ENCODE assay signal across 8 mouse cellular contexts in the genomic region with DNA sequence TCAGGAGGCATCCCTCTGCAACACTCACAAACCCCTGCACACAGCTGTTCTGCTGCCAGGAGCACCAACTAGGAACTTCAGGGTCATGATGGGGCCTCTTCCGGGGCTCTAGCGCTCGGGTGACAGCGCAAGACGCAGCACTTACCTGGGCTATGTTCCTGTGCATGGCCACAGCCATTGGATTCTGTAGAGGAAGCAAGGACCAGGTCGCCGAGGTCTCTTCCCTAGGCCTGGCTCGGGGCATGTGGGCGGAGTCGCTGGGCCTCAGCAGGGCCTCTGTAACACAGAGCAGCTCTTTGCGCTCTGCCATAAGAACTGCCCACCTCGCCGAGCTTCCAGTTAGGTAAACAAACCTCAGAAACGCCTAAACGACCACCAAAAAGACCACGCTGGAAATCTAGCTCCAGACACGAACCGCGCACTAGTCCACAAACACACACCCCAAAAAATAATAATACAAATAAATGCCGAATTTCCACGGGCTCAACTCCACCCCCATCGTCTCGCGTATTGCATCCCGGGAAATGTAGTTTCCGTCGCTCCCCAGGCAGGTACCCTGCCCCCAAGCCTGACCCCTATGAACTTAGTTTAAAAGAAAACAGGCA. TPM values are rescaled to one million over a fixed set of nuclear protein-coding genes. Genes with fewer than 3 reads are reported as not detected.
DNase-seq lines count a peak whose midpoint lies in the region; ATAC-seq and TF ChIP-seq lines count a peak whose summit lies in the region.

Gene Zfp551, minus strand, starts transcription at position 507 of the 605 bp plus-strand sequence.

- H3K27ac ChIP-seq in CH12.LX (ENCODE audit: insufficient read depth, low read depth) = no peak within 1 kb of the TSS
- no peak within 1 kb of the TSS for H3K27ac ChIP-seq in forebrain, embryonic 13.5 days
- peak within 1 kb of the TSS; percentile 53 for H3K27ac ChIP-seq in heart, postnatal 0 days (ENCODE audit: low read depth)
- H3K27ac ChIP-seq in liver, embryonic 14.5 days = no peak within 1 kb of the TSS
- no peak within 1 kb of the TSS for H3K27ac ChIP-seq in neural tube, embryonic 12.5 days

- dilution Hi-C loops in CH12.LX (cut with MboI; ENCODE audit: extremely low pct_ligation_motif_present, extremely low pct_unique_long_range_greater_than_20kb, low sequenced_read_pairs) = no loop called here

- no peak for TF ChIP-seq EP300 in CH12.LX (IDR thresholded peaks at IDR 0.05; ENCODE audit: low read length)
- no peak for TF ChIP-seq EP300 in heart, postnatal 0 days (IDR thresholded peaks at IDR 0.05; ENCODE audit: low read depth)
- no peak for TF ChIP-seq EP300 in liver, embryonic 14.5 days (IDR thresholded peaks at IDR 0.05; ENCODE audit: low read depth)

- TF ChIP-seq CTCF in CH12.LX (conservative IDR thresholded peaks at IDR 0.05 in 1 of 2, IDR thresholded peaks at IDR 0.05 in 1 of 2; ENCODE audit: low read depth in 2 of 2, low read length in 2 of 2) = no peak
- TF ChIP-seq CTCF in heart, postnatal 0 days (IDR thresholded peaks at IDR 0.05; ENCODE audit: low read depth) = no peak
- no peak for TF ChIP-seq CTCF in liver, embryonic 14.5 days (IDR thresholded peaks at IDR 0.05; ENCODE audit: low read depth)

- DNase-seq in CH12.LX (ENCODE audit: extremely low read depth) = peak; percentile 37
- peak; percentile 37 for DNase-seq in c-Kit-positive CD71-positive TER-119-negative erythroid progenitor cells, embryonic 14.5 days (ENCODE audit: low read depth)
- peak; percentile 49 for DNase-seq in heart, postnatal 0 days (ENCODE audit: low spot score)
- DNase-seq in kidney, postnatal 36 days = peak; percentile 74 to 85
- DNase-seq in liver, embryonic 14.5 days (ENCODE audit: low read depth in 3 of 3, low spot score in 3 of 3) = peak; percentile 17 to 23 (median 23)
- DNase-seq in telencephalon, adult 2 months (ENCODE audit: low read depth, low spot score) = peak; percentile 49

- peaks cover 3% of the 10 kb centered on the region in 2 experiments; a peak in 1 of 4 replicates for H3K4me1 ChIP-seq in CH12.LX (ENCODE audit: control insufficient read depth in 1 of 2, insufficient read depth in 2 of 2)
- peaks cover 11% of the 10 kb centered on the region for H3K4me1 ChIP-seq in forebrain, embryonic 13.5 days
- peaks cover 5% of the 10 kb centered on the region for H3K4me1 ChIP-seq in heart, postnatal 0 days (ENCODE audit: control insufficient read depth, insufficient read depth)
- peaks cover 0 to 3% of the 10 kb centered on the region in 2 experiments; a peak in 1 of 4 replicates for H3K4me1 ChIP-seq in liver, embryonic 14.5 days (replicated peaks; ENCODE audit: control insufficient read depth in 2 of 2, insufficient read depth in 2 of 2, low read length in 1 of 2)
- peaks cover 6% of the 10 kb centered on the region for H3K4me1 ChIP-seq in neural tube, embryonic 12.5 days

- under 1% methylated on average over 27 of the region's 27 CpGs for WGBS in forebrain, embryonic 13.5 days
- WGBS in heart, postnatal 0 days = under 1% methylated on average over 27 of the region's 27 CpGs
- under 1% methylated on average over 27 of the region's 27 CpGs for WGBS in liver, embryonic 14.5 days (ENCODE audit: insufficient replicate concordance)
- under 1% methylated on average over 27 of the region's 27 CpGs for WGBS in neural tube, embryonic 12.5 days

- TF ChIP-seq RAD21 in CH12.LX (IDR thresholded peaks at IDR 0.05; ENCODE audit: low read depth, low read length) = no peak

- peak; percentile 93 for ATAC-seq in forebrain, embryonic 13.5 days
- peak; percentile 94 for ATAC-seq in heart, postnatal 0 days (ENCODE audit: insufficient read depth, low read depth)
- ATAC-seq in liver, embryonic 14.5 days (ENCODE audit: insufficient read depth) = peak; percentile 94
- peak; percentile 94 for ATAC-seq in neural tube, embryonic 12.5 days (ENCODE audit: low FRiP score, low read depth)

- H3K79me2 ChIP-seq in CH12.LX (replicated peaks; ENCODE audit: control insufficient read depth, extremely low read depth, insufficient read depth, poor library complexity, severe bottlenecking) = no peaks in the 10 kb centered on the region

- H3K4me2 ChIP-seq in CH12.LX (ENCODE audit: insufficient read depth, low read depth, poor library complexity, severe bottlenecking) = peak within 1 kb of the TSS; percentile 55
- peak within 1 kb of the TSS; percentile 72 for H3K4me2 ChIP-seq in forebrain, embryonic 13.5 days
- H3K4me2 ChIP-seq in heart, postnatal 0 days (ENCODE audit: low read depth, low read length) = peak within 1 kb of the TSS; percentile 79
- peak within 1 kb of the TSS; percentile 68 for H3K4me2 ChIP-seq in liver, embryonic 14.5 days (ENCODE audit: low read depth)
- peak within 1 kb of the TSS; percentile 63 for H3K4me2 ChIP-seq in neural tube, embryonic 12.5 days (replicated peaks)

- in situ Hi-C loops in CH12.LX (cut with MboI; ENCODE audit: low pct_ligation_motif_present, low pct_unique_long_range_greater_than_20kb, low sequenced_read_pairs) = no loop called here

- H3K9me3 ChIP-seq in CH12.LX (replicated peaks; ENCODE audit: low read length) = no peaks in the 10 kb centered on the region
- H3K9me3 ChIP-seq in forebrain, embryonic 13.5 days (replicated peaks) = no peaks in the 10 kb centered on the region
- H3K9me3 ChIP-seq in heart, postnatal 0 days (replicated peaks; ENCODE audit: control insufficient read depth, low read length) = no peaks in the 10 kb centered on the region
- no peaks in the 10 kb centered on the region for H3K9me3 ChIP-seq in liver, embryonic 14.5 days (ENCODE audit: control insufficient read depth, low read length)
- H3K9me3 ChIP-seq in neural tube, embryonic 12.5 days = no peaks in the 10 kb centered on the region

- peaks cover 0 to under 1% of the 10 kb centered on the region in 2 experiments for H3K36me3 ChIP-seq in CH12.LX (replicated peaks in 1 of 2; ENCODE audit: control insufficient read depth in 1 of 2, insufficient read depth in 1 of 2, low read length in 1 of 2)
- peaks cover 18% of the 10 kb centered on the region; the same call in 1 of the 2 replicates for H3K36me3 ChIP-seq in forebrain, embryonic 13.5 days (ENCODE audit: poor library complexity, severe bottlenecking)
- no peaks in the 10 kb centered on the region; the same call in 1 of the 2 replicates for H3K36me3 ChIP-seq in heart, postnatal 0 days (replicated peaks; ENCODE audit: control insufficient read depth, insufficient read depth, low read length)
- H3K36me3 ChIP-seq in liver, embryonic 14.5 days (replicated peaks; ENCODE audit: control insufficient read depth, insufficient read depth, low read depth) = no peaks in the 10 kb centered on the region
- H3K36me3 ChIP-seq in neural tube, embryonic 12.5 days = 0 out of 2 replicates have a peak, but pooled peaks cover 6% of the 10 kb centered on the region

- H3K9ac ChIP-seq in CH12.LX (ENCODE audit: insufficient read depth, low read depth) = peak within 1 kb of the TSS; percentile 47
- peak within 1 kb of the TSS; percentile 79 for H3K9ac ChIP-seq in forebrain, embryonic 13.5 days
- peak within 1 kb of the TSS; percentile 84 for H3K9ac ChIP-seq in heart, postnatal 0 days (replicated peaks; ENCODE audit: low read depth, low read length)
- peak within 1 kb of the TSS; percentile 65 for H3K9ac ChIP-seq in liver, embryonic 14.5 days (replicated peaks)
- H3K9ac ChIP-seq in neural tube, embryonic 12.5 days = peak within 1 kb of the TSS; percentile 62

- H3K27me3 ChIP-seq in CH12.LX (replicated peaks) = peaks cover 3% of the 10 kb centered on the region
- H3K27me3 ChIP-seq in forebrain, embryonic 13.5 days = no peaks in the 10 kb centered on the region
- no peaks in the 10 kb centered on the region for H3K27me3 ChIP-seq in heart, postnatal 0 days (ENCODE audit: control insufficient read depth, insufficient read depth, low read length)
- no peaks in the 10 kb centered on the region for H3K27me3 ChIP-seq in liver, embryonic 14.5 days (ENCODE audit: control insufficient read depth, insufficient read depth, low read length)
- H3K27me3 ChIP-seq in neural tube, embryonic 12.5 days (replicated peaks) = no peaks in the 10 kb centered on the region

- TF ChIP-seq POLR2A in CH12.LX (IDR thresholded peaks at IDR 0.05; ENCODE audit: low read depth, low read length) = peak; percentile 38; the same call in 1 of the 2 replicates

- H3K4me3 ChIP-seq in CH12.LX (replicated peaks in 1 of 3; ENCODE audit: low read depth in 2 of 3, low read length in 2 of 3, poor library complexity in 1 of 3) = peak within 1 kb of the TSS; percentile 54 to 59 (median 55)
- H3K4me3 ChIP-seq in forebrain, embryonic 13.5 days = peak within 1 kb of the TSS; percentile 53
- H3K4me3 ChIP-seq in heart, postnatal 0 days (ENCODE audit: low read depth, low read length) = peak within 1 kb of the TSS; percentile 74
- H3K4me3 ChIP-seq in liver, embryonic 14.5 days (ENCODE audit: insufficient read depth in 1 of 2, low read depth in 2 of 2, low read length in 2 of 2) = peak within 1 kb of the TSS; percentile 54 to 91
- H3K4me3 ChIP-seq in neural tube, embryonic 12.5 days = peak within 1 kb of the TSS; percentile 51

TF ChIP-seq in CH12.LX, 34 proteins besides CTCF, POLR2A, EP300 and RAD21 (continues in another document):
- TF ChIP-seq TBP (conservative IDR thresholded peaks at IDR 0.05; ENCODE audit: low read depth, low read length) (no peak), CHD2 (IDR thresholded peaks at IDR 0.05; ENCODE audit: low read length) (peak; percentile 76), MAX (IDR thresholded peaks at IDR 0.05; ENCODE audit: low read length) (0 out of 2 replicates have a peak, but pooled peaks have one; percentile 19), KAT2A (IDR thresholded peaks at IDR 0.05; ENCODE audit: insufficient replicate concordance, low read length) (peak; percentile 62; the same call in 1 of the 2 replicates), NRF1 (IDR thresholded peaks at IDR 0.05; ENCODE audit: low read depth, low read length) (no peak), ELF1 (IDR thresholded peaks at IDR 0.05; ENCODE audit: low read depth, low read length) (peak; percentile 27; the same call in 1 of the 2 replicates), IRF4 (IDR thresholded peaks at IDR 0.05; ENCODE audit: low read depth, low read length) (0 out of 2 replicates have a peak, but pooled peaks have one; percentile 11), ZKSCAN1 (IDR thresholded peaks at IDR 0.05; ENCODE audit: borderline replicate concordance, low read depth, low read length) (no peak), JUND (conservative IDR thresholded peaks at IDR 0.05; ENCODE audit: low read depth, low read length) (no peak)

RNA-seq across cellular contexts. Expression of gene Zfp551, which starts in this region (rescaled TPM):
- total RNA-seq in CH12.LX (2012; rRNA removed) (1.9 and 2.0 TPM in 2 replicates), CH12.LX (2014; rRNA removed) (0.42 and 0.94 TPM in 2 replicates)
- 0.71 and 0.80 TPM in 2 replicates for polyA plus RNA-seq in CH12.LX (2012; ENCODE audit: insufficient read length, low read depth)
- polyA plus RNA-seq in forebrain, embryonic 13.5 days (2015; fragmentation: Nextera tagmentation; extraction: Ambion mirVana) = 5.5 and 6.9 TPM in 2 replicates
- 1.4 and 3.6 TPM in 2 replicates for total RNA-seq in heart, postnatal 0 days (2014; rRNA removed; ENCODE audit: low replicate concordance)
- polyA plus RNA-seq in heart, postnatal 0 days (2015; fragmentation: Nextera tagmentation; extraction: Ambion mirVana) = 2.4 and 2.5 TPM in 2 replicates
- 0.28 and 0.35 TPM in 2 replicates for polyA plus RNA-seq in liver, embryonic 14.5 days (2012; rRNA removed)
- 0.55 and 1.1 TPM in 2 replicates for polyA plus RNA-seq in liver, embryonic 14.5 days (2014; fragmentation: Nextera tagmentation; extraction: Ambion mirVana)
- 4.9 and 5.3 TPM in 2 replicates for polyA plus RNA-seq in neural tube, embryonic 12.5 days (2016; fragmentation: Nextera tagmentation; extraction: Ambion mirVana)

Comparison
In these comparisons a context has a peak if more than half of its experiments do, and no peak if none do; other contexts are left out.
1. DNase-seq: peak in every context shown above with its lines; median percentile 80 in kidney, postnatal 36 days; 49 in heart, postnatal 0 days; 49 in telencephalon, adult 2 months; 37 in CH12.LX; 37 in c-Kit-positive CD71-positive TER-119-negative erythroid progenitor cells, embryonic 14.5 days; 23 in liver, embryonic 14.5 days.